Mouse (Mus musculus): ENCODE results near the gene Aup1. TPM values are rescaled to one million over a fixed set of nuclear protein-coding genes. Genes with fewer than 3 reads are reported as not detected.

Gene Aup1
- polyA plus RNA-seq, 1 experiment: 442 TPM

- no peak for DNase-seq
- 68% methylated on average over 10 of the region's 10 CpGs for WGBS
- Histone ChIP-seq H3K4me1 (ENCODE audit: control insufficient read depth, insufficient read depth, low read length) (no peaks in the 10 kb centered on the region), H3K36me3 (ENCODE audit: control insufficient read depth, insufficient read depth, low read length) (no peaks in the 10 kb centered on the region), H3K27me3 (replicated peaks; ENCODE audit: control insufficient read depth, insufficient read depth, low read length) (no peaks in the 10 kb centered on the region), H3K27ac (ENCODE audit: insufficient read depth, low read depth, low read length) (no peak overlapping the region), H3K4me3 (ENCODE audit: insufficient read depth, low read depth, low read length) (no peak overlapping the region)
- TF ChIP-seq CTCF (conservative IDR thresholded peaks at IDR 0.05; ENCODE audit: insufficient read depth, insufficient read length, low read depth, low read length) (no peak), POLR2A (IDR thresholded peaks at IDR 0.05; ENCODE audit: low read depth, low read length) (no peak)
Measured at GRCm38 (mm10) chr6:83029777-83030176, 24.5 kb upstream of the Aup1 start.

GRCm38 (mm10) chr6:83031111-83031510 lies 23.2 kb upstream of the Aup1 start:
- no peak for TF ChIP-seq CTCF (conservative IDR thresholded peaks at IDR 0.05; ENCODE audit: insufficient read depth, insufficient read length, low read depth, low read length)
- TF ChIP-seq POLR2A (IDR thresholded peaks at IDR 0.05; ENCODE audit: low read depth, low read length): no peak
- Histone ChIP-seq H3K36me3 (ENCODE audit: control insufficient read depth, insufficient read depth, low read length) (no peaks in the 10 kb centered on the region), H3K27me3 (replicated peaks; ENCODE audit: control insufficient read depth, insufficient read depth, low read length) (no peaks in the 10 kb centered on the region), H3K4me1 (ENCODE audit: control insufficient read depth, insufficient read depth, low read length) (no peaks in the 10 kb centered on the region), H3K4me3 (ENCODE audit: insufficient read depth, low read depth, low read length) (no peak overlapping the region), H3K27ac (ENCODE audit: insufficient read depth, low read depth, low read length) (no peak overlapping the region)
- 88% methylated on average over 7 of the region's 7 CpGs for WGBS
- DNase-seq: no peak

GRCm38 (mm10) chr6:83031921-83032590 lies 22.3 kb upstream of the Aup1 start:
- no peak for TF ChIP-seq POLR2A (IDR thresholded peaks at IDR 0.05; ENCODE audit: low read depth, low read length)
- no peak for TF ChIP-seq CTCF (conservative IDR thresholded peaks at IDR 0.05; ENCODE audit: insufficient read depth, insufficient read length, low read depth, low read length)
- H3K27me3 ChIP-seq (replicated peaks; ENCODE audit: control insufficient read depth, insufficient read depth, low read length): no peaks in the 10 kb centered on the region
- no peaks in the 10 kb centered on the region for H3K4me1 ChIP-seq (ENCODE audit: control insufficient read depth, insufficient read depth, low read length)
- 75% methylated on average over 18 of the region's 18 CpGs for WGBS
- no peak for DNase-seq
- no peak overlapping the region for H3K27ac ChIP-seq (ENCODE audit: insufficient read depth, low read depth, low read length)
- H3K36me3 ChIP-seq (ENCODE audit: control insufficient read depth, insufficient read depth, low read length): no peaks in the 10 kb centered on the region
- no peak overlapping the region for H3K4me3 ChIP-seq (ENCODE audit: insufficient read depth, low read depth, low read length)

- Histone ChIP-seq H3K27me3 (replicated peaks; ENCODE audit: control insufficient read depth, insufficient read depth, low read length) (no peaks in the 10 kb centered on the region), H3K4me3 (ENCODE audit: insufficient read depth, low read depth, low read length) (peak overlapping the region; percentile 66), H3K27ac (ENCODE audit: insufficient read depth, low read depth, low read length) (no peak overlapping the region), H3K4me1 (ENCODE audit: control insufficient read depth, insufficient read depth, low read length) (no peaks in the 10 kb centered on the region), H3K36me3 (ENCODE audit: control insufficient read depth, insufficient read depth, low read length) (no peaks in the 10 kb centered on the region)
- DNase-seq: peak; percentile 29
- no peak for TF ChIP-seq POLR2A (IDR thresholded peaks at IDR 0.05; ENCODE audit: low read depth, low read length)
- TF ChIP-seq CTCF (conservative IDR thresholded peaks at IDR 0.05; ENCODE audit: insufficient read depth, insufficient read length, low read depth, low read length): no peak
- WGBS: under 1% methylated on average over 31 of the region's 31 CpGs
Measured at GRCm38 (mm10) chr6:83032769-83033191, 21.5 kb upstream of the Aup1 start.

- DNase-seq: peak; percentile 71
Measured at GRCm38 (mm10) chr6:83033249-83034185, 20.8 kb upstream of the Aup1 start, which contains the start of the genes Dok1 and Loxl3. TSS of gene Dok1 (minus strand) at chr6:83033471. TSS of gene Loxl3 (plus strand) at chr6:83034173.

GRCm38 (mm10) chr6:83034463-83035055 lies 19.8 kb upstream of the Aup1 start:
- Histone ChIP-seq H3K4me3 (ENCODE audit: insufficient read depth, low read depth, low read length) (peak overlapping the region; percentile 66), H3K27ac (ENCODE audit: insufficient read depth, low read depth, low read length) (no peak overlapping the region), H3K36me3 (ENCODE audit: control insufficient read depth, insufficient read depth, low read length) (no peaks in the 10 kb centered on the region), H3K27me3 (replicated peaks; ENCODE audit: control insufficient read depth, insufficient read depth, low read length) (no peaks in the 10 kb centered on the region), H3K4me1 (ENCODE audit: control insufficient read depth, insufficient read depth, low read length) (peaks cover 2% of the 10 kb centered on the region; the same call in 1 of the 2 replicates)
- WGBS: 48% methylated on average over 5 of the region's 5 CpGs
- TF ChIP-seq POLR2A (IDR thresholded peaks at IDR 0.05; ENCODE audit: low read depth, low read length) (no peak), CTCF (conservative IDR thresholded peaks at IDR 0.05; ENCODE audit: insufficient read depth, insufficient read length, low read depth, low read length) (no peak)
- no peak for DNase-seq

More at GRCm38 (mm10) chr6:83033249-83034185, 20.8 kb upstream of the Aup1 start, which contains the start of the genes Dok1 and Loxl3:
- Histone ChIP-seq H3K4me3 (ENCODE audit: insufficient read depth, low read depth, low read length) (peak within 1 kb of the TSS; percentile 66), H3K27me3 (replicated peaks; ENCODE audit: control insufficient read depth, insufficient read depth, low read length) (no peaks in the 10 kb centered on the region), H3K36me3 (ENCODE audit: control insufficient read depth, insufficient read depth, low read length) (no peaks in the 10 kb centered on the region), H3K4me1 (ENCODE audit: control insufficient read depth, insufficient read depth, low read length) (peaks cover 2% of the 10 kb centered on the region; the same call in 1 of the 2 replicates), H3K27ac (ENCODE audit: insufficient read depth, low read depth, low read length) (peak within 1 kb of the TSS; percentile 68)
- WGBS: 1% methylated on average over 51 of the region's 51 CpGs
- TF ChIP-seq POLR2A (IDR thresholded peaks at IDR 0.05; ENCODE audit: low read depth, low read length): no peak
- TF ChIP-seq CTCF (conservative IDR thresholded peaks at IDR 0.05; ENCODE audit: insufficient read depth, insufficient read length, low read depth, low read length): no peak
